Comparison of ENCODE assay signal across 13 mouse cellular contexts in genomic region chr2:167886485-167886884, GRCm38 (mm10). TPM values are rescaled to one million over a fixed set of nuclear protein-coding genes. Genes with fewer than 3 reads are reported as not detected.
DNase-seq lines count a peak whose midpoint lies in the region; ATAC-seq and TF ChIP-seq lines count a peak whose summit lies in the region.
"Had no signal": no experiment of that assay in that cellular context is flagged by ENCODE, and none has a peak within 500 bp of the region (broad histone marks: within the 10 kb centered on the region; RNA-seq: fewer than 3 reads in every experiment).

No protein-coding gene starts in this region.

- no peak for TF ChIP-seq RAD21 in CH12.LX (IDR thresholded peaks at IDR 0.05; ENCODE audit: low read depth, low read length)

- TF ChIP-seq CTCF in CH12.LX (conservative IDR thresholded peaks at IDR 0.05 in 1 of 2, IDR thresholded peaks at IDR 0.05 in 1 of 2; ENCODE audit: low read depth in 2 of 2, low read length in 2 of 2): no peak; a peak in 1 of 4 replicates

- ATAC-seq in liver, embryonic 15.5 days (ENCODE audit: insufficient read depth): no peak
- no peak for ATAC-seq in liver, embryonic 11.5 days (replicated peaks; ENCODE audit: low FRiP score)
- ATAC-seq in common myeloid progenitor, adult 5-6 weeks (replicated peaks; ENCODE audit: low read depth, poor library complexity, severe bottlenecking): peak; percentile 52; the same call in 1 of the 2 replicates
- ATAC-seq in monocyte, adult 5-6 weeks (replicated peaks; ENCODE audit: insufficient number of reproducible peaks, low FRiP score, low TSS enrichment, poor library complexity, severe bottlenecking): peak; percentile 59

- no peak for TF ChIP-seq EP300 in CH12.LX (IDR thresholded peaks at IDR 0.05; ENCODE audit: low read length)

- H3K4me3 ChIP-seq in liver, embryonic 15.5 days (replicated peaks): no peak overlapping the region
- no peak overlapping the region for H3K4me3 ChIP-seq in liver, embryonic 11.5 days (ENCODE audit: low read depth, low read length)
- no peak overlapping the region for H3K4me3 ChIP-seq in CH12.LX (replicated peaks in 1 of 3; ENCODE audit: low read depth in 2 of 3, low read length in 2 of 3, poor library complexity in 1 of 3)
- H3K4me3 ChIP-seq: hindbrain, embryonic 10.5 days; limb, embryonic 13.5 days had no signal

- no peak for TF ChIP-seq POLR2A in CH12.LX (IDR thresholded peaks at IDR 0.05; ENCODE audit: low read depth, low read length)

- H3K4me2 ChIP-seq in liver, embryonic 15.5 days: no peak overlapping the region
- no peak overlapping the region for H3K4me2 ChIP-seq in liver, embryonic 11.5 days
- no peak overlapping the region for H3K4me2 ChIP-seq in CH12.LX (ENCODE audit: insufficient read depth, low read depth, poor library complexity, severe bottlenecking)
- H3K4me2 ChIP-seq: limb, embryonic 13.5 days had no signal

- no peaks in the 10 kb centered on the region for H3K79me2 ChIP-seq in CH12.LX (replicated peaks; ENCODE audit: control insufficient read depth, extremely low read depth, insufficient read depth, poor library complexity, severe bottlenecking)

- H3K4me1 ChIP-seq in liver, embryonic 15.5 days (replicated peaks): peaks cover 38% of the 10 kb centered on the region
- H3K4me1 ChIP-seq in liver, embryonic 11.5 days (replicated peaks; ENCODE audit: control insufficient read depth, insufficient read depth, low read length): peaks cover 32% of the 10 kb centered on the region
- H3K4me1 ChIP-seq in CH12.LX (ENCODE audit: control insufficient read depth in 1 of 2, insufficient read depth in 2 of 2): 0 out of 4 replicates have a peak, but pooled peaks cover 0 to 4% of the 10 kb centered on the region in 2 experiments

- no peak for DNase-seq in liver, embryonic 11.5 days (ENCODE audit: low spot score)
- peak; percentile 7 for DNase-seq in CH12.LX (ENCODE audit: extremely low read depth)
- DNase-seq in frontal cortex, postnatal 10 days (ENCODE audit: low spot score in 2 of 2): no peak
- DNase-seq in kidney, postnatal 25 days: no peak
- DNase-seq: adrenal gland, adult 8-10 months; cerebellum, postnatal 25 days; heart, adult 11 months; kidney, adult 8-10 months had no signal

- H3K9ac ChIP-seq in liver, embryonic 15.5 days: no peak overlapping the region
- H3K9ac ChIP-seq in liver, embryonic 11.5 days (ENCODE audit: low read depth, low read length): no peak overlapping the region
- H3K9ac ChIP-seq in CH12.LX (ENCODE audit: insufficient read depth, low read depth): no peak overlapping the region
- H3K9ac ChIP-seq: limb, embryonic 13.5 days had no signal

- H3K9me3 ChIP-seq in liver, embryonic 15.5 days (replicated peaks): 0 out of 2 replicates have a peak, but pooled peaks cover 4% of the 10 kb centered on the region
- H3K9me3 ChIP-seq in liver, embryonic 11.5 days (ENCODE audit: control insufficient read depth, low read length): peaks cover 2% of the 10 kb centered on the region; the same call in 1 of the 2 replicates
- peaks cover 18% of the 10 kb centered on the region for H3K9me3 ChIP-seq in CH12.LX (replicated peaks; ENCODE audit: low read length)
- H3K9me3 ChIP-seq: limb, embryonic 13.5 days had no signal

- H3K36me3 ChIP-seq in liver, embryonic 15.5 days (replicated peaks): no peaks in the 10 kb centered on the region
- H3K36me3 ChIP-seq in liver, embryonic 11.5 days (ENCODE audit: control insufficient read depth, insufficient read depth, low read length): no peaks in the 10 kb centered on the region
- H3K36me3 ChIP-seq in CH12.LX (replicated peaks in 1 of 2; ENCODE audit: control insufficient read depth in 1 of 2, insufficient read depth in 1 of 2, low read length in 1 of 2): no peaks in the 10 kb centered on the region
- H3K36me3 ChIP-seq: hindbrain, embryonic 10.5 days; limb, embryonic 13.5 days had no signal

- in situ Hi-C loops in CH12.LX (cut with MboI; ENCODE audit: low pct_ligation_motif_present, low pct_unique_long_range_greater_than_20kb, low sequenced_read_pairs): no loop called here

- peak overlapping the region; percentile 78; the same call in 1 of the 2 replicates for H3K27ac ChIP-seq in liver, embryonic 15.5 days (replicated peaks)
- no peak overlapping the region for H3K27ac ChIP-seq in liver, embryonic 11.5 days (ENCODE audit: low read depth, low read length)
- H3K27ac ChIP-seq in CH12.LX (ENCODE audit: insufficient read depth, low read depth): no peak overlapping the region
- H3K27ac ChIP-seq: hindbrain, embryonic 10.5 days; limb, embryonic 13.5 days had no signal

- 31% methylated on average over 7 of the region's 7 CpGs for WGBS in liver, embryonic 15.5 days (ENCODE audit: insufficient replicate concordance)
- WGBS in liver, embryonic 11.5 days: 61% methylated on average over 7 of the region's 7 CpGs

- dilution Hi-C loops in CH12.LX (cut with MboI; ENCODE audit: extremely low pct_ligation_motif_present, extremely low pct_unique_long_range_greater_than_20kb, low sequenced_read_pairs): loop anchor here (25.0 kb wide), 1 partner anchor 199 kb away; the partner anchor contains the start of genes Cebpb and Tmem189

- H3K27me3 ChIP-seq in liver, embryonic 15.5 days: no peaks in the 10 kb centered on the region
- H3K27me3 ChIP-seq in liver, embryonic 11.5 days (replicated peaks; ENCODE audit: control insufficient read depth, insufficient read depth, low read length): no peaks in the 10 kb centered on the region; the same call in 1 of the 2 replicates
- H3K27me3 ChIP-seq in CH12.LX (replicated peaks): peaks cover 81% of the 10 kb centered on the region

TF ChIP-seq in CH12.LX, 34 proteins besides CTCF, POLR2A, EP300 and RAD21:
- TF ChIP-seq IRF4 (IDR thresholded peaks at IDR 0.05; ENCODE audit: low read depth, low read length) (no peak), BHLHE40 (IDR thresholded peaks at IDR 0.05; ENCODE audit: low read depth, low read length) (peak; percentile 81)

RNA-seq across cellular contexts. Expression of gene Ptpn1, which starts 45.4 kb away (rescaled TPM):
- 25.6 and 31.1 TPM in 2 replicates for polyA plus RNA-seq in liver, embryonic 15.5 days (2015; fragmentation: Nextera tagmentation; extraction: Ambion mirVana)
- polyA plus RNA-seq in liver, embryonic 11.5 days (2014; fragmentation: Nextera tagmentation; extraction: Ambion mirVana): 50.7 and 53.6 TPM in 2 replicates
- total RNA-seq in CH12.LX (2012; rRNA removed): 77.6 and 90.0 TPM in 2 replicates
- total RNA-seq in CH12.LX (2014; rRNA removed): 69.8 and 78.5 TPM in 2 replicates
- 131 and 139 TPM in 2 replicates for polyA plus RNA-seq in CH12.LX (2012; ENCODE audit: insufficient read length, low read depth)
- 33.2 and 63.6 TPM in 2 replicates for total RNA-seq in common myeloid progenitor, adult 5-6 weeks (2017)
- total RNA-seq in monocyte, adult 5-6 weeks (2017): 199 to 318 TPM (median 242 TPM) in 3 replicates

Comparison
In these comparisons a context has a peak if more than half of its experiments do, and no peak if none do; other contexts are left out.
1. ATAC-seq: peak in common myeloid progenitor, adult 5-6 weeks (single experiment) and monocyte, adult 5-6 weeks (single experiment); none in liver, embryonic 15.5 days (single experiment) and liver, embryonic 11.5 days (single experiment).